Mouse (Mus musculus): ENCODE measurements at regions not wholly inside any gene's neighbourhood (a gene's known extent, or its start where the extent isn't known, plus 50 kb on each side); places are given as distances from the start of the nearest gene placed in this dataset.

DNA sequence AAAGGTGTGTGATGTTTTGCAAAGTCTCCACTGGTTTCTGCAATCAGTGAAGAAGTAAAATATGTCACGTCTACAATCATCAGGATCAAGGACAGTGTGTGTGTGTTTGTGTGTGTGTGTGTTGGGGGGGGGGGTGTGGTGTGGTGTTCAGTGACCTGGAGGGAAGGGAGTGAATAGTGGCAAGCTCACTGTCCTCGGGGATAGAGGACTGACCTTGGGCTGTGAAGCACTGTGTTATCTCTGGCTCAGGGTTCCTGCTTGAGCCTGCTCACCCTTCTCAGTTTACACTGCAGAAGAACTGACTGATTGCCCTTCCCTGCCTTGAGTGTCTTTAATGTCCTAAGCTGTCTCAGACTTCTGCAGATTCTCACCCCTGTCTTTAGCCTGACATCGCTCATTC, 153.7 kb upstream of the Tmc1 start:
- no peak overlapping the region for H3K27ac ChIP-seq (ENCODE audit: control insufficient read depth, insufficient read depth, low read length)
- H3K4me1 ChIP-seq (replicated peaks; ENCODE audit: control insufficient read depth, insufficient read depth, low read length), result peaks cover 13% of the 10 kb centered on the region
- 94% methylated on average over 3 of the region's 3 CpGs for WGBS
- DNase-seq, result no peak
- no peak overlapping the region for H3K4me3 ChIP-seq (ENCODE audit: control insufficient read depth, insufficient read depth, low read length)
- no peaks in the 10 kb centered on the region for H3K27me3 ChIP-seq (ENCODE audit: control insufficient read depth, insufficient read depth, low read length)
- H3K36me3 ChIP-seq (ENCODE audit: control insufficient read depth, insufficient read depth, low read length), result no peaks in the 10 kb centered on the region
- TF ChIP-seq CTCF (IDR thresholded peaks at IDR 0.05; ENCODE audit: borderline replicate concordance, control insufficient read depth, extremely low read depth, insufficient read depth, low read length, poor library complexity), result no peak
- no peak for TF ChIP-seq POLR2A (IDR thresholded peaks at IDR 0.05; ENCODE audit: control insufficient read depth, extremely low read depth, insufficient read depth, low read length, poor library complexity)

DNA sequence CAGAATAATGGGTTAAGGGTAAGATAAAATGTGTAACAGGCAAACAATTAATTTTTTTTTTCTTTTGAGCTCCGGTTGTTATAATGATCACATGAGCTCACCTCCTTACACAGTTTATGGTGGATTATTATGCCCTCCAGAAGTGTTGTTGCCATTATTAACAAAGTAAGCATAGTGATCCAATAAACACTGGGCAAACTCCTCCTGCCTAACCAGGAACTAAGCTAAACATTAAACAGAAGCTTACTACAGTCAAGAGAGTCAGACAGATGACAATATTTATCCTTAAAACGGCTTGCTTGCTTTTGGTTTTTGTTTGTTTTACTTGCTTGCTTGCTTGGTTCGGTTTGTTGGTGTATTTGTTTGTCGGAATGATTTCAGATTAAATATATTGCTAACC, 153.3 kb upstream of the Tmc1 start:
- no peak overlapping the region for H3K27ac ChIP-seq (ENCODE audit: control insufficient read depth, insufficient read depth, low read length)

DNA sequence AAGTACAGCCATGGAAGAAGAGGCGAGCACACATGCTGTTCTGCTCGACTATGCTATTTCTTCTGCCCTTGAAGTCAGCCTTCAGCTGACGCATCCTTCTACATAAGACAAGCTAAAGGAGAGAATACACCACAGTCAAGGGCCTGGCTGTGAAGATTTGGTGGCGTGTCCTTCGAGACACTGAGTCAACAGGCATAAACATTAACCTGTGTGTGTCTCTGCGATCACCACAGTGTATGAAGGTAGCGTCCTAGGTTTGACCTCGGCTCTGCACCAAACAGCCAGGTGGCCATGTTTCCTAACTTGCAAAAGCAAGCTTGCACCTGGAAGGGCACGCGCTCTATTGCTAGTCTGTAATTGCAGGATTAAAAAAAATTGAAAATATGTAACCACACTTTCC, 152.8 kb upstream of the Tmc1 start:
- no peak for DNase-seq
- Histone ChIP-seq H3K4me3 (ENCODE audit: control insufficient read depth, insufficient read depth, low read length) (no peak overlapping the region), H3K27ac (ENCODE audit: control insufficient read depth, insufficient read depth, low read length) (no peak overlapping the region), H3K36me3 (ENCODE audit: control insufficient read depth, insufficient read depth, low read length) (no peaks in the 10 kb centered on the region), H3K4me1 (replicated peaks; ENCODE audit: control insufficient read depth, insufficient read depth, low read length) (peaks cover 13% of the 10 kb centered on the region), H3K27me3 (ENCODE audit: control insufficient read depth, insufficient read depth, low read length) (no peaks in the 10 kb centered on the region)
- 89% methylated on average over 10 of the region's 10 CpGs for WGBS
- TF ChIP-seq POLR2A (IDR thresholded peaks at IDR 0.05; ENCODE audit: control insufficient read depth, extremely low read depth, insufficient read depth, low read length, poor library complexity), result no peak
- TF ChIP-seq CTCF (IDR thresholded peaks at IDR 0.05; ENCODE audit: borderline replicate concordance, control insufficient read depth, extremely low read depth, insufficient read depth, low read length, poor library complexity), result no peak

More for the DNA sequence above, 153.3 kb upstream of the Tmc1 start:
- Histone ChIP-seq H3K36me3 (ENCODE audit: control insufficient read depth, insufficient read depth, low read length) (no peaks in the 10 kb centered on the region), H3K4me3 (ENCODE audit: control insufficient read depth, insufficient read depth, low read length) (no peak overlapping the region), H3K4me1 (replicated peaks; ENCODE audit: control insufficient read depth, insufficient read depth, low read length) (peaks cover 13% of the 10 kb centered on the region), H3K27me3 (ENCODE audit: control insufficient read depth, insufficient read depth, low read length) (no peaks in the 10 kb centered on the region)
- WGBS, result 95% methylated on average over 4 of the region's 4 CpGs
- DNase-seq, result no peak
- TF ChIP-seq CTCF (IDR thresholded peaks at IDR 0.05; ENCODE audit: borderline replicate concordance, control insufficient read depth, extremely low read depth, insufficient read depth, low read length, poor library complexity), result no peak

- Histone ChIP-seq H3K4me1 (replicated peaks; ENCODE audit: control insufficient read depth, insufficient read depth, low read length) (peaks cover 13% of the 10 kb centered on the region), H3K27ac (ENCODE audit: control insufficient read depth, insufficient read depth, low read length) (no peak overlapping the region), H3K4me3 (ENCODE audit: control insufficient read depth, insufficient read depth, low read length) (no peak overlapping the region), H3K36me3 (ENCODE audit: control insufficient read depth, insufficient read depth, low read length) (no peaks in the 10 kb centered on the region), H3K27me3 (ENCODE audit: control insufficient read depth, insufficient read depth, low read length) (no peaks in the 10 kb centered on the region)
- WGBS, result 82% methylated on average over 6 of the region's 6 CpGs
- DNase-seq, result no peak
- no peak for TF ChIP-seq POLR2A (IDR thresholded peaks at IDR 0.05; ENCODE audit: control insufficient read depth, extremely low read depth, insufficient read depth, low read length, poor library complexity)
- TF ChIP-seq CTCF (IDR thresholded peaks at IDR 0.05; ENCODE audit: borderline replicate concordance, control insufficient read depth, extremely low read depth, insufficient read depth, low read length, poor library complexity), result no peak
Measured at GRCm38 (mm10) chr19:21106241-21106669, 152.3 kb upstream of the Tmc1 start.

GRCm38 (mm10) chr19:21105004-21105403, 151.0 kb upstream of the Tmc1 start:
- Histone ChIP-seq H3K36me3 (ENCODE audit: control insufficient read depth, insufficient read depth, low read length) (no peaks in the 10 kb centered on the region), H3K4me1 (replicated peaks; ENCODE audit: control insufficient read depth, insufficient read depth, low read length) (peaks cover 13% of the 10 kb centered on the region), H3K4me3 (ENCODE audit: control insufficient read depth, insufficient read depth, low read length) (no peak overlapping the region), H3K27me3 (ENCODE audit: control insufficient read depth, insufficient read depth, low read length) (no peaks in the 10 kb centered on the region), H3K27ac (ENCODE audit: control insufficient read depth, insufficient read depth, low read length) (no peak overlapping the region)
- TF ChIP-seq POLR2A (IDR thresholded peaks at IDR 0.05; ENCODE audit: control insufficient read depth, extremely low read depth, insufficient read depth, low read length, poor library complexity) (no peak), CTCF (IDR thresholded peaks at IDR 0.05; ENCODE audit: borderline replicate concordance, control insufficient read depth, extremely low read depth, insufficient read depth, low read length, poor library complexity) (no peak)
- DNase-seq, result no peak
- 79% methylated on average over 6 of the region's 6 CpGs for WGBS

- peak; percentile 4 for DNase-seq
- H3K27ac ChIP-seq (ENCODE audit: control insufficient read depth, insufficient read depth, low read length), result no peak overlapping the region
- peaks cover 13% of the 10 kb centered on the region for H3K4me1 ChIP-seq (replicated peaks; ENCODE audit: control insufficient read depth, insufficient read depth, low read length)
- no peaks in the 10 kb centered on the region for H3K36me3 ChIP-seq (ENCODE audit: control insufficient read depth, insufficient read depth, low read length)
- TF ChIP-seq POLR2A (IDR thresholded peaks at IDR 0.05; ENCODE audit: control insufficient read depth, extremely low read depth, insufficient read depth, low read length, poor library complexity) (no peak), CTCF (IDR thresholded peaks at IDR 0.05; ENCODE audit: borderline replicate concordance, control insufficient read depth, extremely low read depth, insufficient read depth, low read length, poor library complexity) (no peak)
- 28% methylated on average over 8 of the region's 8 CpGs for WGBS
- H3K27me3 ChIP-seq (ENCODE audit: control insufficient read depth, insufficient read depth, low read length), result no peaks in the 10 kb centered on the region
- no peak overlapping the region for H3K4me3 ChIP-seq (ENCODE audit: control insufficient read depth, insufficient read depth, low read length)
Measured at GRCm38 (mm10) chr19:21104462-21104936, 150.5 kb upstream of the Tmc1 start.

Measured in thymus, adult 2 months (tissue).